Mouse (Mus musculus): ENCODE data around the gene Lum. TPM values are rescaled to one million over a fixed set of nuclear protein-coding genes. Genes with fewer than 3 reads are reported as not detected.

Gene Lum
- polyA plus RNA-seq, 1 experiment from 2014 or later = 131 TPM

GRCm38 (mm10) chr10:97587159-97587558, 22.2 kb downstream of the Lum start:
- Histone ChIP-seq H3K36me3 (ENCODE audit: control insufficient read depth, insufficient read depth, low read length) (no peaks in the 10 kb centered on the region), H3K4me1 (ENCODE audit: control insufficient read depth, insufficient read depth, low read length) (no peaks in the 10 kb centered on the region), H3K27ac (ENCODE audit: low read depth, low read length) (no peak overlapping the region), H3K9me3 (ENCODE audit: control insufficient read depth, low read length) (no peaks in the 10 kb centered on the region), H3K9ac (ENCODE audit: low read length) (no peak overlapping the region), H3K4me3 (ENCODE audit: low read depth, low read length) (no peak overlapping the region), H3K27me3 (ENCODE audit: control insufficient read depth, insufficient read depth, low read length) (no peaks in the 10 kb centered on the region), H3K4me2 (no peak overlapping the region)
- no peak for ATAC-seq (ENCODE audit: low FRiP score)
- WGBS = 89% methylated on average over 5 of the region's 5 CpGs
- no peak for DNase-seq (ENCODE audit: low spot score, missing footprints)

- no peak for DNase-seq (ENCODE audit: low spot score, missing footprints)
- H3K4me1 ChIP-seq (ENCODE audit: control insufficient read depth, insufficient read depth, low read length) = no peaks in the 10 kb centered on the region
- no peak for ATAC-seq (ENCODE audit: low FRiP score)
- H3K9ac ChIP-seq (ENCODE audit: low read length) = no peak overlapping the region
- no peaks in the 10 kb centered on the region for H3K36me3 ChIP-seq (ENCODE audit: control insufficient read depth, insufficient read depth, low read length)
- H3K27me3 ChIP-seq (ENCODE audit: control insufficient read depth, insufficient read depth, low read length) = no peaks in the 10 kb centered on the region
- no peak overlapping the region for H3K4me3 ChIP-seq (ENCODE audit: low read depth, low read length)
- no peak overlapping the region for H3K4me2 ChIP-seq
- H3K27ac ChIP-seq (ENCODE audit: low read depth, low read length) = no peak overlapping the region
- no peaks in the 10 kb centered on the region for H3K9me3 ChIP-seq (ENCODE audit: control insufficient read depth, low read length)
- 91% methylated on average over 6 of the region's 6 CpGs for WGBS
Observed at GRCm38 (mm10) chr10:97589574-97589973, 24.6 kb downstream of the Lum start.

- ATAC-seq (ENCODE audit: low FRiP score) = no peak
- WGBS = 64% methylated on average over 3 of the region's 3 CpGs
- no peaks in the 10 kb centered on the region for H3K36me3 ChIP-seq (ENCODE audit: control insufficient read depth, insufficient read depth, low read length)
Observed at GRCm38 (mm10) chr10:97591036-97591435, 26.1 kb downstream of the Lum start.

GRCm38 (mm10) chr10:97591685-97592084, 26.8 kb downstream of the Lum start:
- no peaks in the 10 kb centered on the region for H3K27me3 ChIP-seq (ENCODE audit: control insufficient read depth, insufficient read depth, low read length)
- ATAC-seq (ENCODE audit: low FRiP score) = no peak
- 65% methylated on average over 3 of the region's 3 CpGs for WGBS
- H3K4me2 ChIP-seq = no peak overlapping the region
- H3K36me3 ChIP-seq (ENCODE audit: control insufficient read depth, insufficient read depth, low read length) = no peaks in the 10 kb centered on the region
- H3K27ac ChIP-seq (ENCODE audit: low read depth, low read length) = no peak overlapping the region
- no peaks in the 10 kb centered on the region for H3K9me3 ChIP-seq (ENCODE audit: control insufficient read depth, low read length)
- no peak overlapping the region for H3K9ac ChIP-seq (ENCODE audit: low read length)
- DNase-seq (ENCODE audit: low spot score, missing footprints) = no peak
- no peaks in the 10 kb centered on the region for H3K4me1 ChIP-seq (ENCODE audit: control insufficient read depth, insufficient read depth, low read length)
- no peak overlapping the region for H3K4me3 ChIP-seq (ENCODE audit: low read depth, low read length)

More at GRCm38 (mm10) chr10:97591036-97591435, 26.1 kb downstream of the Lum start:
- DNase-seq (ENCODE audit: low spot score, missing footprints) = no peak
- no peak overlapping the region for H3K9ac ChIP-seq (ENCODE audit: low read length)
- H3K27ac ChIP-seq (ENCODE audit: low read depth, low read length) = no peak overlapping the region
- no peaks in the 10 kb centered on the region for H3K9me3 ChIP-seq (ENCODE audit: control insufficient read depth, low read length)
- no peak overlapping the region for H3K4me2 ChIP-seq
- H3K27me3 ChIP-seq (ENCODE audit: control insufficient read depth, insufficient read depth, low read length) = no peaks in the 10 kb centered on the region
- no peak overlapping the region for H3K4me3 ChIP-seq (ENCODE audit: low read depth, low read length)
- no peaks in the 10 kb centered on the region for H3K4me1 ChIP-seq (ENCODE audit: control insufficient read depth, insufficient read depth, low read length)

GRCm38 (mm10) chr10:97595680-97596079, 30.8 kb downstream of the Lum start:
- Histone ChIP-seq H3K4me3 (ENCODE audit: low read depth, low read length) (no peak overlapping the region), H3K27ac (ENCODE audit: low read depth, low read length) (no peak overlapping the region), H3K9me3 (ENCODE audit: control insufficient read depth, low read length) (no peaks in the 10 kb centered on the region), H3K36me3 (ENCODE audit: control insufficient read depth, insufficient read depth, low read length) (no peaks in the 10 kb centered on the region), H3K4me2 (no peak overlapping the region), H3K4me1 (ENCODE audit: control insufficient read depth, insufficient read depth, low read length) (no peaks in the 10 kb centered on the region), H3K9ac (ENCODE audit: low read length) (no peak overlapping the region), H3K27me3 (ENCODE audit: control insufficient read depth, insufficient read depth, low read length) (no peaks in the 10 kb centered on the region)
- DNase-seq (ENCODE audit: low spot score, missing footprints) = no peak
- WGBS = 76% methylated on average over 1 of the region's 1 CpGs
- ATAC-seq (ENCODE audit: low FRiP score) = no peak

GRCm38 (mm10) chr10:97601744-97602143, 36.8 kb downstream of the Lum start:
- no peaks in the 10 kb centered on the region for H3K27me3 ChIP-seq (ENCODE audit: control insufficient read depth, insufficient read depth, low read length)
- H3K36me3 ChIP-seq (ENCODE audit: control insufficient read depth, insufficient read depth, low read length) = no peaks in the 10 kb centered on the region
- no peak overlapping the region for H3K9ac ChIP-seq (ENCODE audit: low read length)
- 86% methylated on average over 4 of the region's 4 CpGs for WGBS
- no peak overlapping the region for H3K27ac ChIP-seq (ENCODE audit: low read depth, low read length)
- no peaks in the 10 kb centered on the region for H3K9me3 ChIP-seq (ENCODE audit: control insufficient read depth, low read length)
- no peaks in the 10 kb centered on the region for H3K4me1 ChIP-seq (ENCODE audit: control insufficient read depth, insufficient read depth, low read length)
- DNase-seq (ENCODE audit: low spot score, missing footprints) (no peak), ATAC-seq (ENCODE audit: low FRiP score) (no peak)
- H3K4me3 ChIP-seq (ENCODE audit: low read depth, low read length) = no peak overlapping the region
- no peak overlapping the region for H3K4me2 ChIP-seq

- no peaks in the 10 kb centered on the region for H3K9me3 ChIP-seq (ENCODE audit: control insufficient read depth, low read length)
- H3K4me1 ChIP-seq (ENCODE audit: control insufficient read depth, insufficient read depth, low read length) = no peaks in the 10 kb centered on the region
- no peaks in the 10 kb centered on the region for H3K36me3 ChIP-seq (ENCODE audit: control insufficient read depth, insufficient read depth, low read length)
- no peak overlapping the region for H3K9ac ChIP-seq (ENCODE audit: low read length)
- H3K4me3 ChIP-seq (ENCODE audit: low read depth, low read length) = no peak overlapping the region
- no peak overlapping the region for H3K27ac ChIP-seq (ENCODE audit: low read depth, low read length)
- H3K27me3 ChIP-seq (ENCODE audit: control insufficient read depth, insufficient read depth, low read length) = no peaks in the 10 kb centered on the region
- no peak for DNase-seq (ENCODE audit: low spot score, missing footprints)
- H3K4me2 ChIP-seq = no peak overlapping the region
- ATAC-seq (ENCODE audit: low FRiP score) = no peak
Observed at GRCm38 (mm10) chr10:97603256-97603655, 38.3 kb downstream of the Lum start.

- H3K4me1 ChIP-seq (ENCODE audit: control insufficient read depth, insufficient read depth, low read length) = no peaks in the 10 kb centered on the region
- no peak within 1 kb of the TSS for H3K4me3 ChIP-seq (ENCODE audit: low read depth, low read length)
- no peak within 1 kb of the TSS for H3K9ac ChIP-seq (ENCODE audit: low read length)
- ATAC-seq (ENCODE audit: low FRiP score) (no peak), DNase-seq (ENCODE audit: low spot score, missing footprints) (peak; percentile 59)
- H3K4me2 ChIP-seq = no peak within 1 kb of the TSS
- WGBS = 80% methylated on average over 2 of the region's 2 CpGs
- no peaks in the 10 kb centered on the region for H3K27me3 ChIP-seq (ENCODE audit: control insufficient read depth, insufficient read depth, low read length)
- no peaks in the 10 kb centered on the region for H3K36me3 ChIP-seq (ENCODE audit: control insufficient read depth, insufficient read depth, low read length)
- H3K27ac ChIP-seq (ENCODE audit: low read depth, low read length) = no peak within 1 kb of the TSS
- H3K9me3 ChIP-seq (ENCODE audit: control insufficient read depth, low read length) = no peaks in the 10 kb centered on the region
Observed at GRCm38 (mm10) chr10:97606579-97606978, 41.7 kb downstream of the Lum start, which contains the start of gene Kera. Gene Kera, plus strand, starts transcription at chr10:97606879.

All from midbrain, embryonic 11.5 days (tissue).